Mouse (Mus musculus) liver, embryonic 11.5 days (tissue): ENCODE measurements around the gene Pcbp3. TPM values are rescaled to one million over a fixed set of nuclear protein-coding genes. Genes with fewer than 3 reads are reported as not detected.
"Not testable (repeated sequence)": the region's sequence is repeated elsewhere in the genome, so short reads cannot be mapped to it uniquely, and the experiment has no call there.

ENCODE experiments used
- ATAC-seq: fragments of 200-750 bp; cut with Nextera tagmentation; replicated peaks from 2 replicates; pipeline ENCODE4 v1.8.0; 2017; ENCODE audit warnings: moderate number of reproducible peaks, mild to moderate bottlenecking, moderate TSS enrichment, moderate library complexity; ENCODE audit not compliant: low FRiP score
- DNase-seq: peaks from one replicate; pipeline ENCODE4 v3.0.0-alpha.2; 2017; ENCODE audit warnings: low spot score
- H3K27ac ChIP-seq: fragments of 300-500 bp; sonication (generic); 2 replicates; pipeline ENCODE4 v1.5.1; 2014; ENCODE audit warnings: mild to moderate bottlenecking, low read depth, low read length, control low read depth
- H3K27me3 ChIP-seq: fragments of 300-500 bp; sonication (generic); replicated peaks from 2 replicates; pipeline ENCODE4 v1.6.1; 2014; ENCODE audit warnings: low read length, mixed read lengths; ENCODE audit not compliant: control insufficient read depth, insufficient read depth
- H3K36me3 ChIP-seq: fragments of 300-500 bp; sonication (generic); 2 replicates; pipeline ENCODE4 v1.6.1; 2014; ENCODE audit warnings: mild to moderate bottlenecking, low read length, moderate library complexity, mixed read lengths; ENCODE audit not compliant: control insufficient read depth, insufficient read depth
- H3K4me1 ChIP-seq: fragments of 300-500 bp; sonication (generic); replicated peaks from 2 replicates; pipeline ENCODE4 v1.6.1; 2014; ENCODE audit warnings: low read length, mixed read lengths; ENCODE audit not compliant: control insufficient read depth, insufficient read depth
- H3K4me2 ChIP-seq: fragments of 300-500 bp; sonication (generic); 2 replicates; pipeline ENCODE4 v1.6.1; 2014; ENCODE audit warnings: mild to moderate bottlenecking, control low read depth, moderate library complexity
- H3K4me3 ChIP-seq: fragments of 300-500 bp; sonication (generic); 2 replicates; pipeline ENCODE4 v1.5.1; 2014; ENCODE audit warnings: low read depth, low read length, control low read depth
- H3K9ac ChIP-seq: fragments of 300-500 bp; sonication (generic); 2 replicates; pipeline ENCODE4 v1.6.1; 2014; ENCODE audit warnings: low read depth, low read length, control low read depth
- H3K9me3 ChIP-seq: fragments of 300-500 bp; sonication (generic); 2 replicates; pipeline ENCODE4 v1.6.1; 2016; ENCODE audit warnings: low read length, inconsistent platforms, mixed read lengths; ENCODE audit not compliant: control insufficient read depth
- WGBS: fragments of 180-500 bp; shearing (Covaris S2); extraction: QIAGEN DNeasy Blood & Tissue Kit; methylation state at CpG from one replicate; pipeline ENCODE4 v1.1.7; 2014; 5-methylcytosine and 5-hydroxymethylcytosine counted together
- polyA plus RNA-seq: library from polyadenylated mRNA; unstranded; fragments of >200 nt; fragmentation: Nextera tagmentation; extraction: Ambion mirVana; gene quantifications from 2 replicates; pipeline ENCODE4 v1.2.1, GENCODE M21; 2014

The Pcbp3 gene
- polyA plus RNA-seq, 1 experiment from 2014 or later = 9.6 TPM

DNA sequence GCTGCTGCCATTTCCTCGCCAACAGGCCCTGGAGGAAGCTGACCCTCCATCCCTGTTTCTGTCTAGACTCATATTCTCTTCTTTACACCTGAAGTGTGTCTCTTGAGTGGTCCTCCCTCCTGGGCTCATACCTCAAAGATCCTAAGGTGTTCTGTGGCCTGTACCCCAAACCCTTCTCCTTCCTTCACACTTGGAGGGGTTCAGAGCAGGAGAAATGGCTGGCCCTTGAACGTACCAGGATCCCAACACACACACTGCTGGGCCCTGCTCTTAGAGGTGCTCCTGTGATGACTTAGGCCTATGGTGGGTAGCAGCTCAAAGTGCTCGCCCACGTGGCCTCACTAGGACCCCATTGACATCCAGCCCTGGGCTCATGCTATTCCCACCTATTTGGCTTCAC, 196.8 kb downstream of the Pcbp3 start:
- Histone ChIP-seq H3K9ac (no peak overlapping the region), H3K4me1 (no peaks in the 10 kb centered on the region), H3K4me2 (no peak overlapping the region), H3K36me3 (no peaks in the 10 kb centered on the region), H3K4me3 (no peak overlapping the region), H3K27me3 (no peaks in the 10 kb centered on the region), H3K27ac (no peak overlapping the region), H3K9me3 (no peaks in the 10 kb centered on the region)
- no peak for ATAC-seq
- DNase-seq = no peak
- 83% methylated on average over 4 of the region's 4 CpGs for WGBS

DNA sequence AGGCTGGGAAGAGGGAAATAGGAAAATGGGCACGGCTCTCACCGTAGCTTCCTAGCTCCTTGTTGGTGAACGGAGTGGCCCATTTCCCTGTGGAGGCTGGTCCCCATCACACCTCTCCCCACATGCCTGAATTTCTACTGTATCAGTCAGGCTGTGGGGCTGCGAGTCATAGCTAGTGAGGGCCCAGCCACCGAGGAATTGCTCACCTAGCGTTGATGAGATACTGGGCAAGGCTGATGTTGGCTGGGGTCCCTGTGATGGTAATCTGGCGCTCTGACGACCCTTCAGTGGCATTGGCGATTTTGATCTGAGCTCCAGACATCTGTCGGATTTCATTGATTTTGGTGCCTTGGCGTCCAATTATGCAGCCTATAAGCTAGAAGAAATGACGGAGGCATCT, 198.7 kb downstream of the Pcbp3 start:
- no peak for DNase-seq
- no peak overlapping the region for H3K27ac ChIP-seq
- no peak overlapping the region for H3K9ac ChIP-seq
- no peak overlapping the region for H3K4me3 ChIP-seq
- no peaks in the 10 kb centered on the region for H3K36me3 ChIP-seq
- no peak overlapping the region for H3K4me2 ChIP-seq
- H3K4me1 ChIP-seq = no peaks in the 10 kb centered on the region
- no peaks in the 10 kb centered on the region for H3K27me3 ChIP-seq
- WGBS = 82% methylated on average over 12 of the region's 12 CpGs
- ATAC-seq = no peak
- no peaks in the 10 kb centered on the region for H3K9me3 ChIP-seq

DNA sequence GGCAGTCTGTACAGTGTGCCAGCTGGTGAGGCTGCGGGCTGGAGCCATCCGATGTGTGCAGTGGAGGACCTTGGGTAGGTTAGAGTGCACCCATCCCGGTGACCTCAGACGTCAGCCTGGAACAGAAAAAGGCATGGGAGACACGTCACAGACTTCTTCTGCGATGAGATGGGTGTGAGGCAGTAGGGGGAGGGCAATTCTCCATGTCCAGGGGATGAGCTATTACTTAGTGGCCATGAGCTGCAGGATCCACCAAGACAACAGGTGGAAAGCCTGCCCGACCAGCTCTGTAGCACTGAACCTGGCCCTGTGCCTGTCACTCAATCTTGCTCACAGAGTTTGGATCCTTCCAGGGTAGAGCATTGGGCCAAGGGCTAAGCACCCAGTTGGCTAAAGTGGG, 199.3 kb downstream of the Pcbp3 start:
- no peaks in the 10 kb centered on the region for H3K9me3 ChIP-seq
- H3K4me1 ChIP-seq = no peaks in the 10 kb centered on the region
- ATAC-seq (no peak), DNase-seq (no peak)
- 83% methylated on average over 7 of the region's 7 CpGs for WGBS
- no peak overlapping the region for H3K27ac ChIP-seq
- no peaks in the 10 kb centered on the region for H3K36me3 ChIP-seq
- no peak overlapping the region for H3K4me2 ChIP-seq
- no peak overlapping the region for H3K9ac ChIP-seq
- H3K27me3 ChIP-seq = no peaks in the 10 kb centered on the region
- H3K4me3 ChIP-seq = no peak overlapping the region

DNA sequence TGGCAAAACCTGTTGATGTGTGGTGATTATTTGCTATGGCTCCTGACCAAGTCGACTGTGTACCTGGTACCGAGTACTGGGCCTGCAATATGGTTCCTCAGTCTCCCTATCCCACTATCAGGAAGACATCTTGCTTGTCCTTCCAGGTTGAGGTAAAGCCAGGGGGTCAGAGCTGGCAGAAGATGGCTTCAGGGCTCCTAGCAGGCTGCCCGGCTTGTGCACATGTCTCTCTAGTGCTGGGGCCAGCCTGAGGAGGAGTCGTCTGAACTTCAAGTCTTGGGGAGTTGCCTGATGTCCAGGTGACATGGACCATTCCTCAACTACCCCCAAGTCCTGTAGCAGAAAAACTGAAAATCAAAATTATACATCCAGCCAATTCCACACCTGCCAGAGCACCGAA, 201.8 kb downstream of the Pcbp3 start:
- 80% methylated on average over 5 of the region's 5 CpGs for WGBS
- DNase-seq (no peak), ATAC-seq (no peak)
- no peaks in the 10 kb centered on the region for H3K9me3 ChIP-seq
- no peak overlapping the region for H3K4me3 ChIP-seq
- H3K36me3 ChIP-seq = no peaks in the 10 kb centered on the region
- H3K27me3 ChIP-seq = no peaks in the 10 kb centered on the region
- H3K4me1 ChIP-seq = no peaks in the 10 kb centered on the region
- no peak overlapping the region for H3K27ac ChIP-seq
- H3K9ac ChIP-seq = no peak overlapping the region
- no peak overlapping the region for H3K4me2 ChIP-seq

DNA sequence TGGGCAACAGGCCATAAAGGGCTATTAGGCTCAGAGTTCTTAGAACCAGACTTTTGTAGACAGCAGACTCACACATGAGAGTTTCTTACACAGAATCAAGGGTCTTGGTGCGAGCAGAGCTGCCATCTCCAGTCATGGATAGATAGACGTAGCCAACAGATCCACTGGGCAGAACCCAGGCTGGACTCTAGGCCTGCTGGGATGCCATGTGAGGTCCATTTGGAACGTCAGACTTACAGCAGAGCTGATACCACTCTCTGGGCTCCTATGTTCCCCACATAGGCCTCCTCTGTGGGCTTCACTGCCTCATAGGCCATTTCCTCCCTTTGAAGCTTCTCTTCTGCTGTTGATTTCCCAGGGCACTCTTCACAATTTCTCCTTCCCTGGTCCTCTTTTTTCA, 208.0 kb downstream of the Pcbp3 start:
- 81% methylated on average over 3 of the region's 3 CpGs for WGBS
- Histone ChIP-seq H3K4me3 (no peak overlapping the region), H3K9me3 (no peaks in the 10 kb centered on the region), H3K27me3 (no peaks in the 10 kb centered on the region), H3K4me2 (no peak overlapping the region), H3K36me3 (no peaks in the 10 kb centered on the region), H3K27ac (no peak overlapping the region), H3K9ac (no peak overlapping the region), H3K4me1 (no peaks in the 10 kb centered on the region)
- DNase-seq (no peak), ATAC-seq (no peak)

DNA sequence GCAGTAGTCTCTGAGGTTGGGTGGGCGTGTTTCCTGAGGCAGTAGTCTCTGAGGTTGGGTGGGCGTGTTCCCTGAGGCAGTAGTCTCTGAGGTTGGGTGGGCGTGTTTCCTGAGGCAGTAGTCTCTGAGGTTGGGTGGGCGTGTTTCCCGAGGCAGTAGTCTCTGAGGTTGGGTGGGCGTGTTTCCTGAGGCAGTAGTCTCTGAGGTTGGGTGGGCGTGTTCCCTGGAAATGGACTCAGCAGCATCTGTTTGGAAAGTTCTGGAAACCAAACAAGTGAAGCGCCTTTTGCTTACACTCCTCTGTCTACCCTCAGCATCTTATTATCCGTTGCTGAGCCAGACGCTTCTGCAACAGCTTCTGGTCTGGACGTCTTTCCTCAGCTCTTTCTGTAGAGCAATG, 217.4 kb downstream of the Pcbp3 start:
- DNase-seq, H3K27ac ChIP-seq: not testable (repeated sequence)

DNA sequence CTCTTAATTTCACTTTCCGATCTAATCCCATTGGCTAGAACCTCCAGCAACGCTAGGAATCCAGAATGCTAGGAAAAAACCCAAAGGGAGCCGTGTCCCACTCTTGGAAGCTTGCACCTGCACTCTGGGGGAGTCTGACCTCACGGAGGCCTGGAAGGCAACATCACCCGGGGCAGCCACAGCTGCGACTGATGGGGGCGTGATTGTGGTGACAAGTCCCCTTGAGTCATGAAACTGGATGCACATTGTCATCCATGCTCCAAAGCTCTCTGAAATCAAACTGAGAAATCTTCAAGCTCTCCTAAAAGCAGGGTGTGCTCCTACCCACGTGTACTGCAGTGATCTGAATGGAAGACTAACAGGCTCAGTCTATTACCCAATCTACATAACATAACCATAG, 224.9 kb downstream of the Pcbp3 start:
- ATAC-seq = no peak
- no peak for DNase-seq
- H3K9me3 ChIP-seq = no peaks in the 10 kb centered on the region
- 0 out of 2 replicates have a peak, but pooled peaks cover 5% of the 10 kb centered on the region for H3K4me1 ChIP-seq
- H3K27me3 ChIP-seq = no peaks in the 10 kb centered on the region
- WGBS = 68% methylated on average over 8 of the region's 8 CpGs
- H3K9ac ChIP-seq = no peak overlapping the region
- no peak overlapping the region for H3K4me3 ChIP-seq
- H3K36me3 ChIP-seq = no peaks in the 10 kb centered on the region
- H3K4me2 ChIP-seq = no peak overlapping the region
- no peak overlapping the region for H3K27ac ChIP-seq

More for the DNA sequence above, 217.4 kb downstream of the Pcbp3 start:
- not testable (repeated sequence) for H3K9me3 ChIP-seq, H3K4me1 ChIP-seq, H3K9ac ChIP-seq, ATAC-seq, H3K4me2 ChIP-seq, H3K4me3 ChIP-seq, H3K27me3 ChIP-seq, H3K36me3 ChIP-seq
- 42% methylated on average over 11 of the region's 11 CpGs for WGBS

DNA sequence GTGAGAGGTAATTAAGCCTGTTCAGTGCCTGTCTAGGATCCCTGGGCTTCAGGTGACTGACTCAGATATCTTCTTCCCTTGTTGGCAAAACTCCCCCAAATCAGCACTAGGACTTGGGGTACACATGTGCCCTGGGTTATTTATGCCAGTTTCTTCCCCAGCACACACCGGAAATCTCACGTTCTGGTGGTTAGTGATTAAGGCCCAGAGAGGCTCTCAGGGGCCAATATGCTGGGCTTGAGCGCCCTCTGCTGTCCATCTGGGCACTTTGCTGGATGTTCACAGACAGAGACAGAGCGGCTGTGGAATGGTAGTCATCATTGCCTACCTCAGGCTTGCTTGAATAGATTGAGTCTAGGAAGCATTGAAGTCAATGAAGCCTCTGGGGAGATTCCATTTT, 226.7 kb downstream of the Pcbp3 start:
- 0 out of 2 replicates have a peak, but pooled peaks cover 5% of the 10 kb centered on the region for H3K4me1 ChIP-seq
- H3K27me3 ChIP-seq = no peaks in the 10 kb centered on the region
- H3K9ac ChIP-seq = no peak overlapping the region
- no peaks in the 10 kb centered on the region for H3K36me3 ChIP-seq
- no peak overlapping the region for H3K4me3 ChIP-seq
- ATAC-seq (no peak; the same call in 1 of the 2 replicates), DNase-seq (peak; percentile 72)
- H3K9me3 ChIP-seq = no peaks in the 10 kb centered on the region
- H3K27ac ChIP-seq = no peak overlapping the region
- H3K4me2 ChIP-seq = no peak overlapping the region
- 2% methylated on average over 4 of the region's 4 CpGs for WGBS

DNA sequence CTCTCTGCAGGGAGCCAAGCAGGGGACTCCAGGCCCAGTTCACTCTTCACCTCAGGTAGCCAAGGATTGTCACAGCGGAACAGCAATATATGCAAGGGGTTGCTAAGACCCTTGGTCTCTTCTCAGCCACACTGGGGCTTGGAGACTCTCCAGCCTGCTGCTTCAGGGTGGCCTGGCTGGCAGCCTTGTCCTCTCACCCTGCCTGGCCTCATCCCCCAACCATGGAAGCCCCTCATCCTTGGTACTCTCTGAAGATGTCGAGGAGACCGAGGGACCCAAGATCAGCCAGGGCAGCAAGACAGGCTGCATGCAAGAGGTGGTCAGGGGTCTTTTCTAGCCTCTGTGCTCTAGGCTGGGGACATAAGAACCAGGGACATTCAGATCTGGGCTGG, 228.0 kb downstream of the Pcbp3 start:
- Histone ChIP-seq H3K4me3 (no peak overlapping the region), H3K27ac (no peak overlapping the region), H3K36me3 (no peaks in the 10 kb centered on the region), H3K9ac (no peak overlapping the region), H3K4me1 (0 out of 2 replicates have a peak, but pooled peaks cover 5% of the 10 kb centered on the region), H3K9me3 (no peaks in the 10 kb centered on the region), H3K4me2 (no peak overlapping the region; the same call in 1 of the 2 replicates), H3K27me3 (no peaks in the 10 kb centered on the region)
- DNase-seq (no peak), ATAC-seq (no peak)
- WGBS = 27% methylated on average over 3 of the region's 3 CpGs
